ENCODE assay signal across 19 mouse cellular contexts in genomic region chr10:21974801-21975200, GRCm38 (mm10).
"Had no signal": no experiment of that assay in that cellular context is flagged by ENCODE, and none has a peak within 500 bp of the region (broad histone marks: within the 10 kb centered on the region; RNA-seq: fewer than 3 reads in every experiment).

No protein-coding gene starts in this region.

- H3K4me1 ChIP-seq: liver, embryonic 12.5 days; liver, embryonic 15.5 days; lung, embryonic 15.5 days; midbrain, embryonic 10.5 days; midbrain, embryonic 13.5 days; neural tube, embryonic 13.5 days had no signal

- H3K27me3 ChIP-seq: limb, embryonic 12.5 days; liver, embryonic 12.5 days; liver, embryonic 15.5 days; lung, embryonic 15.5 days; midbrain, embryonic 13.5 days; neural tube, embryonic 13.5 days had no signal

- DNase-seq: kidney, postnatal 36 days; layer of hippocampus, postnatal 36 days; liver; lung, postnatal 10 days; lung, postnatal 36 days; retina, postnatal 1 day; right cerebral cortex, postnatal 25 days had no signal

- H3K4me3 ChIP-seq: left cerebral cortex, adult 2 months; limb, embryonic 12.5 days; liver, embryonic 12.5 days; liver, embryonic 15.5 days; lung, embryonic 15.5 days; megakaryocyte, embryonic 14.5 days; midbrain, embryonic 10.5 days; midbrain, embryonic 13.5 days; myocyte; neural tube, embryonic 13.5 days had no signal

- H3K36me3 ChIP-seq: limb, embryonic 12.5 days; liver, embryonic 12.5 days; liver, embryonic 15.5 days; lung, embryonic 15.5 days; midbrain, embryonic 10.5 days; midbrain, embryonic 13.5 days; neural tube, embryonic 13.5 days had no signal

- H3K27ac ChIP-seq: kidney, postnatal 0 days; left cerebral cortex, adult 2 months; limb, embryonic 12.5 days; liver, embryonic 12.5 days; liver, embryonic 15.5 days; lung, embryonic 15.5 days; midbrain, embryonic 10.5 days; midbrain, embryonic 13.5 days; neural tube, embryonic 13.5 days; stomach, postnatal 0 days had no signal
